In genomic region chr6:39434886-39435492, GRCm38 (mm10) we compare ENCODE assay signal across 12 mouse cellular contexts. TPM values are rescaled to one million over a fixed set of nuclear protein-coding genes. Genes with fewer than 3 reads are reported as not detected.
DNase-seq lines count a peak whose midpoint lies in the region; ATAC-seq and TF ChIP-seq lines count a peak whose summit lies in the region.
"Had no signal": no experiment of that assay in that cellular context is flagged by ENCODE, and none has a peak within 500 bp of the region (broad histone marks: within the 10 kb centered on the region; RNA-seq: fewer than 3 reads in every experiment).

No protein-coding gene starts in this region.

- TF ChIP-seq CTCF in MEL (IDR thresholded peaks at IDR 0.05 in 2 of 3, conservative IDR thresholded peaks at IDR 0.05 in 1 of 3; ENCODE audit: control insufficient read depth in 1 of 3, insufficient read depth in 1 of 3, low read depth in 2 of 3, low read length in 3 of 3, poor library complexity in 1 of 3, severe bottlenecking in 1 of 3) = no peak
- TF ChIP-seq CTCF in brain, embryonic 14.5 days (IDR thresholded peaks at IDR 0.05; ENCODE audit: borderline replicate concordance, extremely low read depth, insufficient read depth, insufficient read length) = no peak
- no peak for TF ChIP-seq CTCF in intestine, postnatal 0 days (IDR thresholded peaks at IDR 0.05; ENCODE audit: low read depth)
- TF ChIP-seq CTCF in midbrain, postnatal 0 days (IDR thresholded peaks at IDR 0.05) = no peak

- no peaks in the 10 kb centered on the region for H3K9me3 ChIP-seq in MEL (replicated peaks; ENCODE audit: insufficient read depth, low read length)
- no peaks in the 10 kb centered on the region for H3K9me3 ChIP-seq in intestine, postnatal 0 days (ENCODE audit: control insufficient read depth)
- H3K9me3 ChIP-seq in midbrain, postnatal 0 days (ENCODE audit: low read length) = no peaks in the 10 kb centered on the region
- H3K9me3 ChIP-seq in heart, embryonic 11.5 days (replicated peaks; ENCODE audit: control insufficient read depth, low read length) = no peaks in the 10 kb centered on the region
- H3K9me3 ChIP-seq: G1E had no signal

- no peak for TF ChIP-seq POLR2A in MEL (IDR thresholded peaks at IDR 0.05; ENCODE audit: control insufficient read depth in 1 of 2, insufficient read depth in 1 of 2, low read depth in 1 of 2, low read length in 2 of 2, poor library complexity in 1 of 2)
- TF ChIP-seq POLR2A in brain, embryonic 14.5 days (IDR thresholded peaks at IDR 0.05; ENCODE audit: borderline replicate concordance, extremely low read depth, insufficient read depth, insufficient read length, poor library complexity, severe bottlenecking) = no peak

- TF ChIP-seq RAD21 in MEL (IDR thresholded peaks at IDR 0.05; ENCODE audit: low read depth, low read length) = no peak

- peaks cover 0 to 24% of the 10 kb centered on the region in 2 experiments; a peak in 2 of 4 replicates for H3K36me3 ChIP-seq in MEL (ENCODE audit: control insufficient read depth in 1 of 2, insufficient read depth in 2 of 2, low read length in 2 of 2)
- no peaks in the 10 kb centered on the region for H3K36me3 ChIP-seq in intestine, postnatal 0 days (ENCODE audit: control insufficient read depth, insufficient read depth)
- H3K36me3 ChIP-seq in midbrain, postnatal 0 days (ENCODE audit: insufficient read depth, low read length) = no peaks in the 10 kb centered on the region
- no peaks in the 10 kb centered on the region for H3K36me3 ChIP-seq in heart, embryonic 11.5 days (ENCODE audit: control insufficient read depth, insufficient read depth, low read length)
- H3K36me3 ChIP-seq: G1E had no signal

- H3K27ac ChIP-seq in MEL (ENCODE audit: control insufficient read depth, low read depth, low read length) = peak overlapping the region; percentile 47
- no peak overlapping the region for H3K27ac ChIP-seq in intestine, postnatal 0 days (ENCODE audit: low read depth, low read length)
- H3K27ac ChIP-seq in midbrain, postnatal 0 days (ENCODE audit: low read depth, low read length) = no peak overlapping the region
- no peak overlapping the region for H3K27ac ChIP-seq in heart, embryonic 11.5 days (ENCODE audit: low read depth, low read length)
- H3K27ac ChIP-seq: heart, adult 2 months had no signal

- WGBS in intestine, postnatal 0 days = 70% methylated on average over 2 of the region's 2 CpGs
- 18% methylated on average over 2 of the region's 2 CpGs for WGBS in midbrain, postnatal 0 days
- WGBS in heart, embryonic 11.5 days (ENCODE audit: insufficient replicate concordance) = 79% methylated on average over 2 of the region's 2 CpGs

- no peak overlapping the region for H3K4me2 ChIP-seq in intestine, postnatal 0 days (replicated peaks; ENCODE audit: low read depth)
- no peak overlapping the region for H3K4me2 ChIP-seq in midbrain, postnatal 0 days (ENCODE audit: low read depth, low read length, poor library complexity, severe bottlenecking)
- H3K4me2 ChIP-seq in heart, embryonic 11.5 days = no peak overlapping the region

- no peak for TF ChIP-seq EP300 in MEL (IDR thresholded peaks at IDR 0.05; ENCODE audit: low read depth in 1 of 2, low read length in 2 of 2)

- no peak overlapping the region for H3K9ac ChIP-seq in MEL (ENCODE audit: control insufficient read depth, low read depth, low read length, poor library complexity, severe bottlenecking)
- H3K9ac ChIP-seq in intestine, postnatal 0 days (ENCODE audit: low read depth, low read length) = no peak overlapping the region
- no peak overlapping the region for H3K9ac ChIP-seq in midbrain, postnatal 0 days (replicated peaks; ENCODE audit: low read length, poor library complexity, severe bottlenecking)
- H3K9ac ChIP-seq in heart, embryonic 11.5 days (ENCODE audit: low read depth, low read length) = no peak overlapping the region

- H3K4me3 ChIP-seq in MEL (ENCODE audit: control insufficient read depth in 1 of 2, insufficient read depth in 1 of 2, low read depth in 2 of 2, low read length in 2 of 2) = no peak overlapping the region
- H3K4me3 ChIP-seq in intestine, postnatal 0 days (ENCODE audit: low read depth, low read length) = no peak overlapping the region
- no peak overlapping the region for H3K4me3 ChIP-seq in midbrain, postnatal 0 days (ENCODE audit: low read depth, low read length)
- no peak overlapping the region for H3K4me3 ChIP-seq in heart, embryonic 11.5 days (ENCODE audit: low read depth, low read length)
- H3K4me3 ChIP-seq: heart, adult 2 months had no signal

- no peaks in the 10 kb centered on the region for H3K27me3 ChIP-seq in MEL (ENCODE audit: control insufficient read depth in 1 of 2, insufficient read depth in 2 of 2, low read length in 2 of 2)
- no peaks in the 10 kb centered on the region for H3K27me3 ChIP-seq in intestine, postnatal 0 days (replicated peaks; ENCODE audit: control insufficient read depth, insufficient read depth, low read length)
- H3K27me3 ChIP-seq in midbrain, postnatal 0 days (ENCODE audit: insufficient read depth, low read length) = no peaks in the 10 kb centered on the region
- H3K27me3 ChIP-seq in heart, embryonic 11.5 days (ENCODE audit: control insufficient read depth, insufficient read depth, low read length) = no peaks in the 10 kb centered on the region

- ATAC-seq in intestine, postnatal 0 days = peak; percentile 54; the same call in 1 of the 2 replicates
- ATAC-seq in midbrain, postnatal 0 days (ENCODE audit: low FRiP score) = no peak
- ATAC-seq in heart, embryonic 11.5 days (replicated peaks; ENCODE audit: insufficient number of reproducible peaks, low FRiP score, low TSS enrichment) = no peak

- H3K79me2 ChIP-seq in MEL (ENCODE audit: control insufficient read depth, insufficient read depth, low read length, poor library complexity) = no peaks in the 10 kb centered on the region; the same call in 1 of the 2 replicates

- no peak for DNase-seq in MEL (ENCODE audit: low read depth, low spot score)
- DNase-seq in brain, embryonic 14.5 days (ENCODE audit: low read depth) = peak; percentile 74
- DNase-seq in midbrain, postnatal 0 days (ENCODE audit: low spot score) = peak; percentile 25
- DNase-seq in heart, adult 18-20 months = no peak
- no peak for DNase-seq in heart, adult 8-10 months (ENCODE audit: low spot score)
- DNase-seq: heart, adult 2 months; kidney, postnatal 4 days had no signal

- H3K4me1 ChIP-seq in MEL (ENCODE audit: control insufficient read depth in 1 of 2, insufficient read depth in 2 of 2, low read length in 2 of 2) = peaks cover 17 to 33% of the 10 kb centered on the region in 2 experiments
- H3K4me1 ChIP-seq in intestine, postnatal 0 days (replicated peaks; ENCODE audit: control insufficient read depth, insufficient read depth, low read length) = no peaks in the 10 kb centered on the region; the same call in 1 of the 2 replicates
- H3K4me1 ChIP-seq in midbrain, postnatal 0 days (ENCODE audit: insufficient read depth, low read length) = no peaks in the 10 kb centered on the region
- no peaks in the 10 kb centered on the region for H3K4me1 ChIP-seq in heart, embryonic 11.5 days (ENCODE audit: control insufficient read depth, insufficient read depth, low read length)

TF ChIP-seq in MEL, 35 proteins besides CTCF, POLR2A, EP300 and RAD21:
- TF ChIP-seq JUND (IDR thresholded peaks at IDR 0.05; ENCODE audit: low read depth, low read length) (no peak), SIN3A (IDR thresholded peaks at IDR 0.05; ENCODE audit: low read length) (0 out of 2 replicates have a peak, but pooled peaks have one; percentile 10)

RNA-seq across cellular contexts. Expression of gene Mkrn1, which starts 14.7 kb away (rescaled TPM):
- 58.1 and 60.4 TPM in 2 replicates for total RNA-seq in MEL (2012; rRNA removed)
- polyA plus RNA-seq in MEL (2012; ENCODE audit: insufficient read depth in 1 of 2, insufficient read length in 2 of 2, low read depth in 1 of 2, low replicate concordance in 2 of 2, missing spikeins in 1 of 2) = 10 to 100 TPM in 1 of 2 experiments, not detected in 1; 57.4 TPM
- polyA plus RNA-seq in brain, embryonic 14.5 days (2012; rRNA removed) = 159 and 185 TPM in 2 replicates
- 81.9 and 83.1 TPM in 2 replicates for polyA plus RNA-seq in intestine, postnatal 0 days (2015; fragmentation: Nextera tagmentation; extraction: Ambion mirVana)
- total RNA-seq in midbrain, postnatal 0 days (2014; rRNA removed) = 201 and 269 TPM in 2 replicates
- 232 and 238 TPM in 2 replicates for polyA plus RNA-seq in midbrain, postnatal 0 days (2015; fragmentation: Nextera tagmentation; extraction: Ambion mirVana)
- total RNA-seq in heart, adult 18-20 months (2021) = 10 to 100 TPM; 60.2 to 65.0 TPM
- 33.2 and 34.5 TPM in 2 replicates for polyA plus RNA-seq in heart, embryonic 11.5 days (2014; fragmentation: Nextera tagmentation; extraction: Ambion mirVana)
- 10 to 100 TPM; 32.5 to 68.0 (median 39.8) TPM for total RNA-seq in heart, adult 8-10 months (2022)

RNA-seq across cellular contexts. Expression of gene Rab19, which starts 54.0 kb away (rescaled TPM):
- 0.13 TPM in 1 of 2 replicates, not detected in the other for total RNA-seq in MEL (2012; rRNA removed)
- under 1 TPM in 1 of 2 experiments, not detected in 1; 0.10 TPM for polyA plus RNA-seq in MEL (2012; ENCODE audit: insufficient read depth in 1 of 2, insufficient read length in 2 of 2, low read depth in 1 of 2, low replicate concordance in 2 of 2, missing spikeins in 1 of 2)
- polyA plus RNA-seq in brain, embryonic 14.5 days (2012; rRNA removed) = 0.13 and 0.14 TPM in 2 replicates
- 14.0 and 14.7 TPM in 2 replicates for polyA plus RNA-seq in intestine, postnatal 0 days (2015; fragmentation: Nextera tagmentation; extraction: Ambion mirVana)
- total RNA-seq in midbrain, postnatal 0 days (2014; rRNA removed) = 0.24 TPM in 1 of 2 replicates, not detected in the other
- 0.25 TPM in 1 of 2 replicates, not detected in the other for polyA plus RNA-seq in midbrain, postnatal 0 days (2015; fragmentation: Nextera tagmentation; extraction: Ambion mirVana)
- under 1 TPM in 1 of 2 experiments, not detected in 1; 0.31 TPM for total RNA-seq in heart, adult 18-20 months (2021)
- polyA plus RNA-seq in heart, embryonic 11.5 days (2014; fragmentation: Nextera tagmentation; extraction: Ambion mirVana) = 0.64 and 0.96 TPM in 2 replicates
- under 1 TPM in 3 of 4 experiments, not detected in 1; 0.29 to 0.75 (median 0.44) TPM for total RNA-seq in heart, adult 8-10 months (2022)
- total RNA-seq: left cerebral cortex, postnatal 36 days had no signal
- polyA plus RNA-seq: cortical plate, adult 2 months; G1E had no signal

RNA-seq across cellular contexts. Expression of gene Slc37a3, which starts 57.5 kb away (rescaled TPM):
- total RNA-seq in MEL (2012; rRNA removed) = 4.9 and 5.9 TPM in 2 replicates
- 10 to 100 TPM in 1 of 2 experiments, not detected in 1; 12.0 TPM for polyA plus RNA-seq in MEL (2012; ENCODE audit: insufficient read depth in 1 of 2, insufficient read length in 2 of 2, low read depth in 1 of 2, low replicate concordance in 2 of 2, missing spikeins in 1 of 2)
- 37.5 and 42.7 TPM in 2 replicates for polyA plus RNA-seq in brain, embryonic 14.5 days (2012; rRNA removed)
- polyA plus RNA-seq in intestine, postnatal 0 days (2015; fragmentation: Nextera tagmentation; extraction: Ambion mirVana) = 36.1 TPM in 2 replicates
- total RNA-seq in midbrain, postnatal 0 days (2014; rRNA removed) = 38.1 and 46.8 TPM in 2 replicates
- polyA plus RNA-seq in midbrain, postnatal 0 days (2015; fragmentation: Nextera tagmentation; extraction: Ambion mirVana) = 54.6 and 55.4 TPM in 2 replicates
- 10 to 100 TPM; 16.9 to 18.4 TPM for total RNA-seq in heart, adult 18-20 months (2021)
- polyA plus RNA-seq in heart, embryonic 11.5 days (2014; fragmentation: Nextera tagmentation; extraction: Ambion mirVana) = 34.5 and 43.5 TPM in 2 replicates
- total RNA-seq in heart, adult 8-10 months (2022) = 10 to 100 TPM; 18.9 to 25.0 (median 19.7) TPM

Comparison
In these comparisons a context has a peak if more than half of its experiments do, and no peak if none do; other contexts are left out.
1. DNase-seq: peak in brain, embryonic 14.5 days (single experiment) and midbrain, postnatal 0 days (single experiment); none in MEL (single experiment), heart, adult 18-20 months (0 of 2) and heart, adult 8-10 months (single experiment).